Mouse (Mus musculus) kidney, postnatal 0 days (tissue): ENCODE results near the gene Yaf2. TPM values are rescaled to one million over a fixed set of nuclear protein-coding genes. Genes with fewer than 3 reads are reported as not detected.
A peak's percentile ranks its signal among the peaks of the same experiment; 100 is the strongest.
"Not testable (repeated sequence)": the region's sequence is repeated elsewhere in the genome, so short reads cannot be mapped to it uniquely, and the experiment has no call there.

Experiments used
- ATAC-seq: fragments of 200-750 bp; cut with Nextera tagmentation; replicated peaks from 2 replicates; pipeline ENCODE4 v1.8.0; 2017; ENCODE audit warnings: low read depth, moderate number of reproducible peaks, moderate TSS enrichment, moderate library complexity; ENCODE audit not compliant: low FRiP score
- DNase-seq: peaks from one replicate; pipeline ENCODE4 v3.0.0-alpha.2; 2016; ENCODE audit warnings: low spot score
- H3K27ac ChIP-seq: fragments of 300-500 bp; sonication (generic); 2 replicates; pipeline ENCODE4 v1.5.1; 2014; ENCODE audit warnings: mild to moderate bottlenecking
- H3K27me3 ChIP-seq: fragments of 300-500 bp; sonication (generic); 2 replicates; pipeline ENCODE4 v1.6.1; 2014; ENCODE audit warnings: low read length, mixed read lengths; ENCODE audit not compliant: insufficient read depth
- H3K36me3 ChIP-seq: fragments of 300-500 bp; sonication (generic); 2 replicates; pipeline ENCODE4 v1.6.1; 2014; ENCODE audit warnings: low read length, mixed read lengths; ENCODE audit not compliant: insufficient read depth
- H3K4me1 ChIP-seq: fragments of 300-500 bp; sonication (generic); replicated peaks from 2 replicates; pipeline ENCODE4 v1.6.1; 2014; ENCODE audit warnings: antibody characterized with exemption, low read length, mixed read lengths; ENCODE audit not compliant: insufficient read depth
- H3K4me2 ChIP-seq: fragments of 300-500 bp; sonication (generic); 2 replicates; pipeline ENCODE4 v1.6.1; 2014; ENCODE audit warnings: mild to moderate bottlenecking, low read length, moderate library complexity, mixed read lengths
- H3K4me3 ChIP-seq: fragments of 300-500 bp; sonication (generic); replicated peaks from 2 replicates; pipeline ENCODE4 v1.5.1; 2014; ENCODE audit warnings: low read depth, low read length
- H3K9ac ChIP-seq: fragments of 300-500 bp; sonication (generic); 2 replicates; pipeline ENCODE4 v1.6.1; 2014; ENCODE audit warnings: low read depth, low read length
- H3K9me3 ChIP-seq: fragments of 300-500 bp; sonication (generic); replicated peaks from 2 replicates; pipeline ENCODE4 v1.6.1; 2016; ENCODE audit warnings: low read length, inconsistent platforms, mixed read lengths
- CTCF ChIP-seq: IDR thresholded peaks from 2 replicates; pipeline ENCODE4 v1.5.1; 2016; ENCODE audit warnings: antibody characterized with exemption, low read depth, mild to moderate bottlenecking, moderate library complexity
- WGBS: fragments of 180-500 bp; shearing (Covaris S2); extraction: QIAGEN DNeasy Blood & Tissue Kit; methylation state at CpG from one replicate; pipeline ENCODE4 v1.1.7; 2014; 5-methylcytosine and 5-hydroxymethylcytosine counted together
- polyA plus RNA-seq: library from polyadenylated mRNA; unstranded; fragments of >200 nt; fragmentation: Nextera tagmentation; extraction: Ambion mirVana; gene quantifications from 2 replicates; pipeline ENCODE4 v1.2.1, GENCODE M21; 2015

The Yaf2 gene
- polyA plus RNA-seq, 1 experiment from 2014 or later = 105 TPM

- Histone ChIP-seq H3K9me3 (no peaks in the 10 kb centered on the region), H3K4me2 (peak overlapping the region; percentile 11; the same call in 1 of the 2 replicates), H3K9ac (no peak overlapping the region), H3K4me1 (no peaks in the 10 kb centered on the region), H3K4me3 (no peak overlapping the region), H3K36me3 (peaks cover 18% of the 10 kb centered on the region), H3K27ac (no peak overlapping the region), H3K27me3 (no peaks in the 10 kb centered on the region)
- DNase-seq = peak; percentile 74
- 0 out of 2 replicates have a peak, but pooled peaks have one; percentile 43 for ATAC-seq
- peak; percentile 54; the same call in 1 of the 2 replicates for TF ChIP-seq CTCF
- 28% methylated on average over 13 of the region's 13 CpGs for WGBS
These were observed 85.0 kb downstream of the Yaf2 start for GRCm38 (mm10) chr15:93251553-93252250.

- 58% methylated on average over 10 of the region's 10 CpGs for WGBS
- H3K9me3 ChIP-seq = no peaks in the 10 kb centered on the region
- no peak overlapping the region for H3K4me2 ChIP-seq
- no peak for TF ChIP-seq CTCF
- DNase-seq = no peak
- H3K9ac ChIP-seq = no peak overlapping the region
- H3K36me3 ChIP-seq = peaks cover 8% of the 10 kb centered on the region; the same call in 1 of the 2 replicates
- H3K27ac ChIP-seq = no peak overlapping the region
- no peaks in the 10 kb centered on the region for H3K4me1 ChIP-seq
- no peaks in the 10 kb centered on the region for H3K27me3 ChIP-seq
- no peak for ATAC-seq
- H3K4me3 ChIP-seq = no peak overlapping the region
These were observed 93.5 kb downstream of the Yaf2 start for GRCm38 (mm10) chr15:93243202-93243601.

GRCm38 (mm10) chr15:93236456-93236855 is 100.3 kb downstream of the Yaf2 start:
- not testable (repeated sequence) for H3K27me3 ChIP-seq, H3K27ac ChIP-seq, H3K9ac ChIP-seq, H3K36me3 ChIP-seq, ATAC-seq, H3K4me1 ChIP-seq, H3K4me3 ChIP-seq, H3K9me3 ChIP-seq, DNase-seq, H3K4me2 ChIP-seq
- WGBS = 90% methylated on average over 10 of the region's 10 CpGs

Other genes starting within 250 kb of the Yaf2 start
- gene Gxylt1, start 61.8 kb downstream of the Yaf2 start, polyA plus RNA-seq = 6.7 and 8.3 TPM in 2 replicates
- 131 and 136 TPM in 2 replicates for gene Zcrb1, start 61.4 kb upstream of the Yaf2 start, polyA plus RNA-seq
- gene Pphln1, start 61.4 kb upstream of the Yaf2 start, polyA plus RNA-seq = 32.4 and 35.9 TPM in 2 replicates